Mouse (Mus musculus) erythroblast, embryonic 14.5 days (primary cell): ENCODE data around the gene Pkp4.

Experiments
- GATA1 ChIP-seq: IDR thresholded peaks from 2 replicates; pipeline ENCODE4 v1.6.1; 2012; ENCODE audit warnings: low read length, inconsistent platforms, mixed read lengths
- TAL1 ChIP-seq: IDR thresholded peaks from 3 replicates; pipeline ENCODE4 v1.6.1; 2012; ENCODE audit warnings: low read length, inconsistent platforms, mixed read lengths

GRCm38 (mm10) chr2:59280914-59281562 is 120.4 kb downstream of the Pkp4 start:
- TF ChIP-seq TAL1, result no peak
- TF ChIP-seq GATA1, result no peak
